In the genomic region with DNA sequence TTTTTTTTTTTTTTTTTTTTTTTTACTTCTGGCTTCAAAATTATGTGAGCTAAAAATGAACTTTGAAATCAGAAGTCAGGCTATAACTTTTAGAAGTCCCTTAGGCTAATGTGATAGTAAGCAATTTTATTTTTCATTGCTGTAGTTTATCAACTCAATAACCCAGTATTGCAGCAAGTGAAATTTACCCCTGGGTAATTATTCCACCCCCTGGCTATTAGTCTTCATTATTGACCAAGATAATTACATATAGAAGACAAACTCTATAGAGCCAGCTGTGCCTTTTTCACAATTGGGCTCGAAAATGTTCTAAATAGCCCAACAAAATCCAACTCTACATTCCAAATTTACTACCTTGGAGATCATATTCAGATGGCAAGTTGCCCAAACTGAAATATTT, we compare ENCODE assay signal across 22 mouse cellular contexts.
DNase-seq lines count a peak whose midpoint lies in the region; ATAC-seq lines count a peak whose summit lies in the region.
"Had no signal": no experiment of that assay in that cellular context is flagged by ENCODE, and none has a peak within 500 bp of the region (broad histone marks: within the 10 kb centered on the region; RNA-seq: fewer than 3 reads in every experiment).

No protein-coding gene starts in this region.

- no peaks in the 10 kb centered on the region for H3K36me3 ChIP-seq in hindbrain, embryonic 13.5 days
- no peaks in the 10 kb centered on the region for H3K36me3 ChIP-seq in hindbrain, embryonic 11.5 days (ENCODE audit: control insufficient read depth, insufficient read depth, low read length)
- no peaks in the 10 kb centered on the region for H3K36me3 ChIP-seq in neural tube, embryonic 13.5 days
- H3K36me3 ChIP-seq in neural tube, embryonic 14.5 days (ENCODE audit: control insufficient read depth, insufficient read depth, low read length) = no peaks in the 10 kb centered on the region
- H3K36me3 ChIP-seq in neural tube, embryonic 15.5 days = no peaks in the 10 kb centered on the region
- H3K36me3 ChIP-seq: G1E had no signal

- H3K4me2 ChIP-seq in hindbrain, embryonic 13.5 days = no peak overlapping the region
- no peak overlapping the region for H3K4me2 ChIP-seq in hindbrain, embryonic 11.5 days (replicated peaks; ENCODE audit: low read depth, low read length)
- H3K4me2 ChIP-seq in neural tube, embryonic 13.5 days = no peak overlapping the region
- H3K4me2 ChIP-seq in neural tube, embryonic 14.5 days (ENCODE audit: low read depth, low read length) = no peak overlapping the region
- no peak overlapping the region for H3K4me2 ChIP-seq in neural tube, embryonic 15.5 days

- H3K9me3 ChIP-seq in hindbrain, embryonic 13.5 days = no peaks in the 10 kb centered on the region
- H3K9me3 ChIP-seq in hindbrain, embryonic 11.5 days (ENCODE audit: control insufficient read depth, low read length) = no peaks in the 10 kb centered on the region
- H3K9me3 ChIP-seq in neural tube, embryonic 13.5 days = no peaks in the 10 kb centered on the region
- H3K9me3 ChIP-seq in neural tube, embryonic 14.5 days (ENCODE audit: control insufficient read depth, low read length) = no peaks in the 10 kb centered on the region
- H3K9me3 ChIP-seq in neural tube, embryonic 15.5 days (replicated peaks) = no peaks in the 10 kb centered on the region

- no peaks in the 10 kb centered on the region for H3K27me3 ChIP-seq in hindbrain, embryonic 13.5 days
- no peaks in the 10 kb centered on the region for H3K27me3 ChIP-seq in hindbrain, embryonic 11.5 days (ENCODE audit: control insufficient read depth, insufficient read depth, low read length)
- H3K27me3 ChIP-seq in neural tube, embryonic 13.5 days = no peaks in the 10 kb centered on the region
- no peaks in the 10 kb centered on the region for H3K27me3 ChIP-seq in neural tube, embryonic 14.5 days (ENCODE audit: control insufficient read depth, insufficient read depth, low read length)
- no peaks in the 10 kb centered on the region for H3K27me3 ChIP-seq in neural tube, embryonic 15.5 days (replicated peaks)
- H3K27me3 ChIP-seq: CH12.LX, Patski had no signal

- no peak overlapping the region for H3K27ac ChIP-seq in hindbrain, embryonic 13.5 days
- H3K27ac ChIP-seq in hindbrain, embryonic 11.5 days (ENCODE audit: low read depth, low read length) = no peak overlapping the region
- H3K27ac ChIP-seq in neural tube, embryonic 13.5 days (replicated peaks) = no peak overlapping the region
- H3K27ac ChIP-seq in neural tube, embryonic 14.5 days (ENCODE audit: low read depth, low read length) = no peak overlapping the region
- H3K27ac ChIP-seq in neural tube, embryonic 15.5 days (replicated peaks) = no peak overlapping the region

- whole genome bisulfite sequencing in hindbrain, embryonic 13.5 days = 56% methylated on average over 1 of the region's 1 CpGs
- WGBS in hindbrain, embryonic 11.5 days = 77% methylated on average over 1 of the region's 1 CpGs
- WGBS in neural tube, embryonic 13.5 days = 34% methylated on average over 1 of the region's 1 CpGs
- WGBS in neural tube, embryonic 14.5 days = 30% methylated on average over 1 of the region's 1 CpGs
- 32% methylated on average over 1 of the region's 1 CpGs for WGBS in neural tube, embryonic 15.5 days

- no peak overlapping the region for H3K4me3 ChIP-seq in hindbrain, embryonic 13.5 days
- H3K4me3 ChIP-seq in hindbrain, embryonic 11.5 days (ENCODE audit: low read depth, low read length) = no peak overlapping the region
- H3K4me3 ChIP-seq in neural tube, embryonic 13.5 days = no peak overlapping the region
- no peak overlapping the region for H3K4me3 ChIP-seq in neural tube, embryonic 14.5 days (ENCODE audit: low read depth, low read length)
- no peak overlapping the region for H3K4me3 ChIP-seq in neural tube, embryonic 15.5 days (replicated peaks)

- peak; percentile 21; the same call in 1 of the 2 replicates for ATAC-seq in hindbrain, embryonic 13.5 days (ENCODE audit: low FRiP score)
- ATAC-seq in hindbrain, embryonic 11.5 days (ENCODE audit: low FRiP score) = no peak
- peak; percentile 72; the same call in 1 of the 2 replicates for ATAC-seq in neural tube, embryonic 13.5 days (ENCODE audit: low read depth)
- ATAC-seq in neural tube, embryonic 14.5 days (ENCODE audit: low read depth) = peak; percentile 78
- ATAC-seq in neural tube, embryonic 15.5 days (ENCODE audit: low FRiP score) = peak; percentile 59; the same call in 1 of the 2 replicates
- ATAC-seq: activated CD4-positive, CD25-positive, alpha-beta regulatory T cell, adult 4 months; CD4-positive, CD25-positive, alpha-beta regulatory T cell, adult 4 months; Patski had no signal

- H3K9ac ChIP-seq in hindbrain, embryonic 13.5 days = no peak overlapping the region
- H3K9ac ChIP-seq in hindbrain, embryonic 11.5 days (ENCODE audit: low read depth, low read length) = no peak overlapping the region
- H3K9ac ChIP-seq in neural tube, embryonic 13.5 days = no peak overlapping the region
- no peak overlapping the region for H3K9ac ChIP-seq in neural tube, embryonic 14.5 days (replicated peaks; ENCODE audit: low read depth, low read length)
- no peak overlapping the region for H3K9ac ChIP-seq in neural tube, embryonic 15.5 days (replicated peaks)

- H3K4me1 ChIP-seq in hindbrain, embryonic 13.5 days (replicated peaks) = no peaks in the 10 kb centered on the region
- H3K4me1 ChIP-seq in hindbrain, embryonic 11.5 days (replicated peaks; ENCODE audit: control insufficient read depth, insufficient read depth, low read length) = no peaks in the 10 kb centered on the region
- no peaks in the 10 kb centered on the region for H3K4me1 ChIP-seq in neural tube, embryonic 13.5 days (replicated peaks)
- no peaks in the 10 kb centered on the region for H3K4me1 ChIP-seq in neural tube, embryonic 14.5 days (ENCODE audit: control insufficient read depth, insufficient read depth, low read length)
- no peaks in the 10 kb centered on the region for H3K4me1 ChIP-seq in neural tube, embryonic 15.5 days

- DNase-seq in hindbrain, embryonic 11.5 days (ENCODE audit: low spot score) = no peak
- DNase-seq in neural tube, embryonic 10.5 days (ENCODE audit: extremely low spot score, low spot score) = no peak
- no peak for DNase-seq in cerebellum, adult 8-10 months
- DNase-seq in gastrocnemius, postnatal 36 days = no peak
- DNase-seq: adrenal gland, adult 2 months; adrenal gland, adult 8-10 months; adrenal gland, postnatal 10 days; adrenal gland, postnatal 14 days; adrenal gland, postnatal 25 days; adrenal gland, postnatal 36 days; B cell, adult 2 months; cerebellum, adult 11 months; cerebellum, adult 11-12 months had no signal

- intact Hi-C loops in gastrocnemius, postnatal 36 days (cut with DNase I) = no loop called here
